Mouse (Mus musculus): Measurements from ENCODE around the gene Fmod.

- TF ChIP-seq CHD2 (IDR thresholded peaks at IDR 0.05; ENCODE audit: low read depth, low read length) (no peak), ZNF384 (IDR thresholded peaks at IDR 0.05; ENCODE audit: low read depth, low read length) (no peak), ZC3H11A (IDR thresholded peaks at IDR 0.05; ENCODE audit: borderline replicate concordance, low read depth, low read length) (no peak), HCFC1 (IDR thresholded peaks at IDR 0.05; ENCODE audit: borderline replicate concordance, insufficient read depth, low read length) (no peak), MAFK (IDR thresholded peaks at IDR 0.05; ENCODE audit: insufficient read depth, low read depth, low read length) (no peak)
Measured at GRCm38 (mm10) chr1:134078061-134078795, 41.2 kb downstream of the Fmod start.

Data from ES-E14 (cell line).